Mouse (Mus musculus): ENCODE measurements around the gene Akt1s1. TPM values are rescaled to one million over a fixed set of nuclear protein-coding genes. Genes with fewer than 3 reads are reported as not detected.

Gene Akt1s1
- 33.4 and 61.6 TPM in 2 replicates for polyA plus RNA-seq (2014; fragmentation: Nextera tagmentation; extraction: Ambion mirVana)

GRCm38 (mm10) chr7:44848561-44849415, at the start of gene Akt1s1, which contains the start of gene Tbc1d17:
Gene Akt1s1, plus strand, starts transcription at chr7:44848991.
Gene Tbc1d17, minus strand, starts transcription at chr7:44849079.
- peak within 1 kb of the TSS; percentile 91 for H3K9ac ChIP-seq (ENCODE audit: low read length)
- peak within 1 kb of the TSS; percentile 70 to 76 for H3K4me3 ChIP-seq (ENCODE audit: control insufficient read depth in 1 of 2, insufficient read depth in 1 of 2, low read depth in 1 of 2, low read length in 2 of 2)
- no peaks in the 10 kb centered on the region for H3K27me3 ChIP-seq (ENCODE audit: control insufficient read depth, insufficient read depth, low read length)
- H3K36me3 ChIP-seq (ENCODE audit: control insufficient read depth, insufficient read depth, low read length): peaks cover 57% of the 10 kb centered on the region
- peak within 1 kb of the TSS; percentile 94 to 98 for H3K27ac ChIP-seq (replicated peaks in 1 of 2; ENCODE audit: control insufficient read depth in 1 of 2, insufficient read depth in 1 of 2, low read depth in 2 of 2, low read length in 2 of 2)
- H3K4me2 ChIP-seq (ENCODE audit: low read length): peak within 1 kb of the TSS; percentile 86
- under 1% methylated on average over 54 of the region's 54 CpGs for WGBS
- ATAC-seq (ENCODE audit: insufficient number of reproducible peaks, insufficient read depth, low FRiP score, low read depth): peak; percentile 86
- H3K4me1 ChIP-seq (ENCODE audit: control insufficient read depth in 2 of 2, insufficient read depth in 2 of 2, low read length in 2 of 2): peaks cover 18 to 29% of the 10 kb centered on the region in 2 experiments
- no peaks in the 10 kb centered on the region for H3K9me3 ChIP-seq (ENCODE audit: control insufficient read depth, low read length)

- Histone ChIP-seq H3K27ac (replicated peaks in 1 of 2; ENCODE audit: control insufficient read depth in 1 of 2, insufficient read depth in 1 of 2, low read depth in 2 of 2, low read length in 2 of 2) (no peak overlapping the region), H3K9me3 (ENCODE audit: control insufficient read depth, low read length) (no peaks in the 10 kb centered on the region), H3K4me3 (ENCODE audit: control insufficient read depth in 1 of 2, insufficient read depth in 1 of 2, low read depth in 1 of 2, low read length in 2 of 2) (no peak overlapping the region), H3K4me1 (ENCODE audit: control insufficient read depth in 2 of 2, insufficient read depth in 2 of 2, low read length in 2 of 2) (no peaks in the 10 kb centered on the region), H3K9ac (ENCODE audit: low read length) (no peak overlapping the region), H3K27me3 (ENCODE audit: control insufficient read depth, insufficient read depth, low read length) (no peaks in the 10 kb centered on the region), H3K36me3 (ENCODE audit: control insufficient read depth, insufficient read depth, low read length) (peaks cover 19% of the 10 kb centered on the region), H3K4me2 (ENCODE audit: low read length) (no peak overlapping the region)
- no peak for ATAC-seq (ENCODE audit: insufficient number of reproducible peaks, insufficient read depth, low FRiP score, low read depth)
- WGBS: 69% methylated on average over 2 of the region's 2 CpGs
Measured at GRCm38 (mm10) chr7:44808927-44809326, 39.9 kb upstream of the Akt1s1 start.

GRCm38 (mm10) chr7:44809466-44809865, 39.3 kb upstream of the Akt1s1 start:
- WGBS: 82% methylated on average over 3 of the region's 3 CpGs
- H3K9me3 ChIP-seq (ENCODE audit: control insufficient read depth, low read length): no peaks in the 10 kb centered on the region
- H3K36me3 ChIP-seq (ENCODE audit: control insufficient read depth, insufficient read depth, low read length): peaks cover 25% of the 10 kb centered on the region

GRCm38 (mm10) chr7:44810365-44810764, 38.4 kb upstream of the Akt1s1 start:
- H3K4me1 ChIP-seq (ENCODE audit: control insufficient read depth in 2 of 2, insufficient read depth in 2 of 2, low read length in 2 of 2): peaks cover 2 to 6% of the 10 kb centered on the region in 2 experiments
- no peaks in the 10 kb centered on the region for H3K9me3 ChIP-seq (ENCODE audit: control insufficient read depth, low read length)
- H3K4me2 ChIP-seq (ENCODE audit: low read length): no peak overlapping the region
- no peak overlapping the region for H3K4me3 ChIP-seq (ENCODE audit: control insufficient read depth in 1 of 2, insufficient read depth in 1 of 2, low read depth in 1 of 2, low read length in 2 of 2)
- H3K36me3 ChIP-seq (ENCODE audit: control insufficient read depth, insufficient read depth, low read length): peaks cover 25% of the 10 kb centered on the region
- no peak overlapping the region for H3K27ac ChIP-seq (replicated peaks in 1 of 2; ENCODE audit: control insufficient read depth in 1 of 2, insufficient read depth in 1 of 2, low read depth in 2 of 2, low read length in 2 of 2)
- H3K9ac ChIP-seq (ENCODE audit: low read length): no peak overlapping the region
- WGBS: 74% methylated on average over 4 of the region's 4 CpGs
- H3K27me3 ChIP-seq (ENCODE audit: control insufficient read depth, insufficient read depth, low read length): no peaks in the 10 kb centered on the region
- ATAC-seq (ENCODE audit: insufficient number of reproducible peaks, insufficient read depth, low FRiP score, low read depth): no peak

More at GRCm38 (mm10) chr7:44809466-44809865, 39.3 kb upstream of the Akt1s1 start:
- Histone ChIP-seq H3K4me2 (ENCODE audit: low read length) (no peak overlapping the region), H3K4me1 (ENCODE audit: control insufficient read depth in 2 of 2, insufficient read depth in 2 of 2, low read length in 2 of 2) (no peaks in the 10 kb centered on the region), H3K27ac (replicated peaks in 1 of 2; ENCODE audit: control insufficient read depth in 1 of 2, insufficient read depth in 1 of 2, low read depth in 2 of 2, low read length in 2 of 2) (no peak overlapping the region), H3K4me3 (ENCODE audit: control insufficient read depth in 1 of 2, insufficient read depth in 1 of 2, low read depth in 1 of 2, low read length in 2 of 2) (no peak overlapping the region), H3K27me3 (ENCODE audit: control insufficient read depth, insufficient read depth, low read length) (no peaks in the 10 kb centered on the region), H3K9ac (ENCODE audit: low read length) (no peak overlapping the region)
- ATAC-seq (ENCODE audit: insufficient number of reproducible peaks, insufficient read depth, low FRiP score, low read depth): no peak

- WGBS: 87% methylated on average over 7 of the region's 7 CpGs
Measured at GRCm38 (mm10) chr7:44810819-44811557, 37.8 kb upstream of the Akt1s1 start.

GRCm38 (mm10) chr7:44812651-44813325, 36.0 kb upstream of the Akt1s1 start:
- peaks cover 7 to 14% of the 10 kb centered on the region in 2 experiments for H3K4me1 ChIP-seq (ENCODE audit: control insufficient read depth in 2 of 2, insufficient read depth in 2 of 2, low read length in 2 of 2)
- peaks cover 25% of the 10 kb centered on the region for H3K36me3 ChIP-seq (ENCODE audit: control insufficient read depth, insufficient read depth, low read length)
- no peak for ATAC-seq (ENCODE audit: insufficient number of reproducible peaks, insufficient read depth, low FRiP score, low read depth)
- H3K4me3 ChIP-seq (ENCODE audit: control insufficient read depth in 1 of 2, insufficient read depth in 1 of 2, low read depth in 1 of 2, low read length in 2 of 2): no peak overlapping the region
- H3K27me3 ChIP-seq (ENCODE audit: control insufficient read depth, insufficient read depth, low read length): no peaks in the 10 kb centered on the region
- 89% methylated on average over 20 of the region's 20 CpGs for WGBS
- no peak overlapping the region for H3K9ac ChIP-seq (ENCODE audit: low read length)
- H3K4me2 ChIP-seq (ENCODE audit: low read length): no peak overlapping the region
- H3K9me3 ChIP-seq (ENCODE audit: control insufficient read depth, low read length): no peaks in the 10 kb centered on the region
- no peak overlapping the region for H3K27ac ChIP-seq (replicated peaks in 1 of 2; ENCODE audit: control insufficient read depth in 1 of 2, insufficient read depth in 1 of 2, low read depth in 2 of 2, low read length in 2 of 2)

More at GRCm38 (mm10) chr7:44810819-44811557, 37.8 kb upstream of the Akt1s1 start:
- Histone ChIP-seq H3K4me3 (ENCODE audit: control insufficient read depth in 1 of 2, insufficient read depth in 1 of 2, low read depth in 1 of 2, low read length in 2 of 2) (no peak overlapping the region), H3K9me3 (ENCODE audit: control insufficient read depth, low read length) (no peaks in the 10 kb centered on the region), H3K36me3 (ENCODE audit: control insufficient read depth, insufficient read depth, low read length) (peaks cover 25% of the 10 kb centered on the region), H3K27ac (replicated peaks in 1 of 2; ENCODE audit: control insufficient read depth in 1 of 2, insufficient read depth in 1 of 2, low read depth in 2 of 2, low read length in 2 of 2) (no peak overlapping the region), H3K4me1 (ENCODE audit: control insufficient read depth in 2 of 2, insufficient read depth in 2 of 2, low read length in 2 of 2) (peaks cover 2 to 6% of the 10 kb centered on the region in 2 experiments), H3K4me2 (ENCODE audit: low read length) (no peak overlapping the region), H3K9ac (ENCODE audit: low read length) (no peak overlapping the region), H3K27me3 (ENCODE audit: control insufficient read depth, insufficient read depth, low read length) (no peaks in the 10 kb centered on the region)
- no peak for ATAC-seq (ENCODE audit: insufficient number of reproducible peaks, insufficient read depth, low FRiP score, low read depth)

GRCm38 (mm10) chr7:44813985-44814384, 34.8 kb upstream of the Akt1s1 start:
- Histone ChIP-seq H3K9me3 (ENCODE audit: control insufficient read depth, low read length) (no peaks in the 10 kb centered on the region), H3K27ac (replicated peaks in 1 of 2; ENCODE audit: control insufficient read depth in 1 of 2, insufficient read depth in 1 of 2, low read depth in 2 of 2, low read length in 2 of 2) (no peak overlapping the region), H3K9ac (ENCODE audit: low read length) (no peak overlapping the region), H3K27me3 (ENCODE audit: control insufficient read depth, insufficient read depth, low read length) (no peaks in the 10 kb centered on the region), H3K36me3 (ENCODE audit: control insufficient read depth, insufficient read depth, low read length) (peaks cover 32% of the 10 kb centered on the region), H3K4me1 (ENCODE audit: control insufficient read depth in 2 of 2, insufficient read depth in 2 of 2, low read length in 2 of 2) (peaks cover 17 to 26% of the 10 kb centered on the region in 2 experiments), H3K4me3 (ENCODE audit: control insufficient read depth in 1 of 2, insufficient read depth in 1 of 2, low read depth in 1 of 2, low read length in 2 of 2) (no peak overlapping the region), H3K4me2 (ENCODE audit: low read length) (no peak overlapping the region)
- WGBS: 92% methylated on average over 3 of the region's 3 CpGs
- no peak for ATAC-seq (ENCODE audit: insufficient number of reproducible peaks, insufficient read depth, low FRiP score, low read depth)
